Mouse (Mus musculus): ENCODE results near the gene Stat4. TPM values are rescaled to one million over a fixed set of nuclear protein-coding genes. Genes with fewer than 3 reads are reported as not detected.

The Stat4 gene
- polyA plus RNA-seq, 1 experiment from 2014 or later, result 2.1 TPM

- no peaks in the 10 kb centered on the region for H3K9me3 ChIP-seq
- peaks cover 31% of the 10 kb centered on the region for H3K36me3 ChIP-seq
- peaks cover 15% of the 10 kb centered on the region for H3K4me1 ChIP-seq
- no peak for ATAC-seq (ENCODE audit: extremely low read depth, insufficient number of reproducible peaks, low FRiP score, low TSS enrichment)
- no peak overlapping the region for H3K4me3 ChIP-seq
- no peaks in the 10 kb centered on the region for H3K27me3 ChIP-seq (replicated peaks)
- no peak overlapping the region for H3K9ac ChIP-seq
- H3K27ac ChIP-seq (replicated peaks), result no peak overlapping the region
- H3K4me2 ChIP-seq, result peak overlapping the region; percentile 96; the same call in 1 of the 2 replicates
- WGBS, result 77% methylated on average over 3 of the region's 3 CpGs
These were observed 134.1 kb downstream of the Stat4 start for GRCm38 (mm10) chr1:52121052-52121451.

GRCm38 (mm10) chr1:52124818-52125217, 137.9 kb downstream of the Stat4 start:
- H3K27ac ChIP-seq (replicated peaks), result no peak overlapping the region
- peaks cover 9% of the 10 kb centered on the region for H3K4me1 ChIP-seq
- H3K36me3 ChIP-seq, result peaks cover 58% of the 10 kb centered on the region
- no peaks in the 10 kb centered on the region for H3K9me3 ChIP-seq
- 59% methylated on average over 3 of the region's 3 CpGs for WGBS
- H3K9ac ChIP-seq, result no peak overlapping the region
- H3K27me3 ChIP-seq (replicated peaks), result no peaks in the 10 kb centered on the region
- no peak overlapping the region for H3K4me3 ChIP-seq
- no peak for ATAC-seq (ENCODE audit: extremely low read depth, insufficient number of reproducible peaks, low FRiP score, low TSS enrichment)
- no peak overlapping the region for H3K4me2 ChIP-seq

GRCm38 (mm10) chr1:52127350-52127749, 140.4 kb downstream of the Stat4 start:
- H3K9me3 ChIP-seq, result no peaks in the 10 kb centered on the region
- 91% methylated on average over 6 of the region's 6 CpGs for WGBS
- peaks cover 67% of the 10 kb centered on the region for H3K36me3 ChIP-seq
- H3K27me3 ChIP-seq (replicated peaks), result no peaks in the 10 kb centered on the region
- H3K4me3 ChIP-seq, result no peak overlapping the region
- H3K4me1 ChIP-seq, result no peaks in the 10 kb centered on the region
- H3K27ac ChIP-seq (replicated peaks), result no peak overlapping the region
- no peak overlapping the region for H3K4me2 ChIP-seq
- no peak overlapping the region for H3K9ac ChIP-seq
- ATAC-seq (ENCODE audit: extremely low read depth, insufficient number of reproducible peaks, low FRiP score, low TSS enrichment), result no peak

- Histone ChIP-seq H3K27me3 (replicated peaks) (no peaks in the 10 kb centered on the region), H3K27ac (replicated peaks) (no peak overlapping the region), H3K9me3 (no peaks in the 10 kb centered on the region), H3K4me2 (no peak overlapping the region), H3K9ac (no peak overlapping the region), H3K36me3 (peaks cover 63% of the 10 kb centered on the region), H3K4me3 (no peak overlapping the region), H3K4me1 (no peaks in the 10 kb centered on the region)
- no peak for ATAC-seq (ENCODE audit: extremely low read depth, insufficient number of reproducible peaks, low FRiP score, low TSS enrichment)
- WGBS, result 47% methylated on average over 6 of the region's 6 CpGs
These were observed 142.8 kb downstream of the Stat4 start for GRCm38 (mm10) chr1:52129794-52130193.

- H3K27me3 ChIP-seq (replicated peaks), result no peaks in the 10 kb centered on the region
- peaks cover 62% of the 10 kb centered on the region for H3K36me3 ChIP-seq
- H3K9me3 ChIP-seq, result no peaks in the 10 kb centered on the region
- no peak overlapping the region for H3K9ac ChIP-seq
- ATAC-seq (ENCODE audit: extremely low read depth, insufficient number of reproducible peaks, low FRiP score, low TSS enrichment), result no peak
- H3K4me1 ChIP-seq, result no peaks in the 10 kb centered on the region
- H3K4me3 ChIP-seq, result no peak overlapping the region
- H3K4me2 ChIP-seq, result no peak overlapping the region
- H3K27ac ChIP-seq (replicated peaks), result no peak overlapping the region
- 77% methylated on average over 11 of the region's 11 CpGs for WGBS
These were observed 144.9 kb downstream of the Stat4 start for GRCm38 (mm10) chr1:52131787-52132377.

GRCm38 (mm10) chr1:52133254-52133653, 146.3 kb downstream of the Stat4 start:
- no peaks in the 10 kb centered on the region for H3K4me1 ChIP-seq
- H3K27ac ChIP-seq (replicated peaks), result no peak overlapping the region
- no peak for ATAC-seq (ENCODE audit: extremely low read depth, insufficient number of reproducible peaks, low FRiP score, low TSS enrichment)
- no peak overlapping the region for H3K4me3 ChIP-seq
- H3K9me3 ChIP-seq, result no peaks in the 10 kb centered on the region
- H3K27me3 ChIP-seq (replicated peaks), result no peaks in the 10 kb centered on the region
- H3K36me3 ChIP-seq, result peaks cover 69% of the 10 kb centered on the region
- H3K9ac ChIP-seq, result no peak overlapping the region
- no peak overlapping the region for H3K4me2 ChIP-seq
- WGBS, result 88% methylated on average over 8 of the region's 8 CpGs

GRCm38 (mm10) chr1:52137292-52137691, 150.3 kb downstream of the Stat4 start:
- WGBS, result 74% methylated on average over 16 of the region's 16 CpGs
- Histone ChIP-seq H3K4me1 (peaks cover 10% of the 10 kb centered on the region), H3K4me3 (no peak overlapping the region), H3K27ac (replicated peaks) (no peak overlapping the region), H3K9me3 (no peaks in the 10 kb centered on the region), H3K27me3 (replicated peaks) (no peaks in the 10 kb centered on the region), H3K9ac (no peak overlapping the region), H3K36me3 (peaks cover 72% of the 10 kb centered on the region), H3K4me2 (no peak overlapping the region)
- no peak for ATAC-seq (ENCODE audit: extremely low read depth, insufficient number of reproducible peaks, low FRiP score, low TSS enrichment)

- H3K27me3 ChIP-seq (replicated peaks), result no peaks in the 10 kb centered on the region
- H3K4me3 ChIP-seq, result no peak overlapping the region
- no peak for ATAC-seq (ENCODE audit: extremely low read depth, insufficient number of reproducible peaks, low FRiP score, low TSS enrichment)
- peaks cover 69% of the 10 kb centered on the region for H3K36me3 ChIP-seq
- H3K27ac ChIP-seq (replicated peaks), result peak overlapping the region; percentile 32; the same call in 1 of the 2 replicates
- H3K4me1 ChIP-seq, result peaks cover 18% of the 10 kb centered on the region
- H3K9ac ChIP-seq, result no peak overlapping the region
- no peaks in the 10 kb centered on the region for H3K9me3 ChIP-seq
- H3K4me2 ChIP-seq, result no peak overlapping the region
- WGBS, result 83% methylated on average over 9 of the region's 9 CpGs
These were observed 153.6 kb downstream of the Stat4 start for GRCm38 (mm10) chr1:52140534-52140933.

GRCm38 (mm10) chr1:52141482-52141881, 154.5 kb downstream of the Stat4 start:
- H3K4me2 ChIP-seq, result no peak overlapping the region
- no peaks in the 10 kb centered on the region for H3K9me3 ChIP-seq
- 25% methylated on average over 3 of the region's 3 CpGs for WGBS
- no peak overlapping the region for H3K9ac ChIP-seq
- H3K36me3 ChIP-seq, result peaks cover 62% of the 10 kb centered on the region
- H3K27me3 ChIP-seq (replicated peaks), result no peaks in the 10 kb centered on the region
- ATAC-seq (ENCODE audit: extremely low read depth, insufficient number of reproducible peaks, low FRiP score, low TSS enrichment), result no peak
- no peak overlapping the region for H3K27ac ChIP-seq (replicated peaks)
- H3K4me1 ChIP-seq, result peaks cover 18% of the 10 kb centered on the region
- H3K4me3 ChIP-seq, result no peak overlapping the region

GRCm38 (mm10) chr1:52142117-52142516, 155.2 kb downstream of the Stat4 start:
- 62% methylated on average over 4 of the region's 4 CpGs for WGBS
- ATAC-seq (ENCODE audit: extremely low read depth, insufficient number of reproducible peaks, low FRiP score, low TSS enrichment), result no peak
- Histone ChIP-seq H3K9me3 (no peaks in the 10 kb centered on the region), H3K4me1 (peaks cover 21% of the 10 kb centered on the region), H3K9ac (0 out of 2 replicates have a peak overlapping the region, but pooled peaks have one; percentile 1), H3K27me3 (replicated peaks) (no peaks in the 10 kb centered on the region), H3K4me2 (no peak overlapping the region), H3K4me3 (no peak overlapping the region), H3K36me3 (peaks cover 56% of the 10 kb centered on the region), H3K27ac (replicated peaks) (0 out of 2 replicates have a peak overlapping the region, but pooled peaks have one; percentile 25)

- Histone ChIP-seq H3K9ac (0 out of 2 replicates have a peak overlapping the region, but pooled peaks have one; percentile 44), H3K27ac (replicated peaks) (no peak overlapping the region), H3K4me3 (no peak overlapping the region), H3K4me2 (no peak overlapping the region), H3K4me1 (peaks cover 27% of the 10 kb centered on the region), H3K27me3 (replicated peaks) (no peaks in the 10 kb centered on the region), H3K36me3 (peaks cover 50% of the 10 kb centered on the region), H3K9me3 (no peaks in the 10 kb centered on the region)
- ATAC-seq (ENCODE audit: extremely low read depth, insufficient number of reproducible peaks, low FRiP score, low TSS enrichment), result no peak
- WGBS, result 49% methylated on average over 4 of the region's 4 CpGs
These were observed 156.2 kb downstream of the Stat4 start for GRCm38 (mm10) chr1:52143191-52143590.

GRCm38 (mm10) chr1:52143596-52144156, 156.7 kb downstream of the Stat4 start:
- H3K27me3 ChIP-seq (replicated peaks), result no peaks in the 10 kb centered on the region
- H3K27ac ChIP-seq (replicated peaks), result no peak overlapping the region
- H3K4me2 ChIP-seq, result no peak overlapping the region
- no peaks in the 10 kb centered on the region for H3K9me3 ChIP-seq
- no peak overlapping the region for H3K4me3 ChIP-seq
- no peak overlapping the region for H3K9ac ChIP-seq
- peaks cover 32% of the 10 kb centered on the region for H3K4me1 ChIP-seq
- 78% methylated on average over 7 of the region's 7 CpGs for WGBS
- no peak for ATAC-seq (ENCODE audit: extremely low read depth, insufficient number of reproducible peaks, low FRiP score, low TSS enrichment)
- H3K36me3 ChIP-seq, result peaks cover 48% of the 10 kb centered on the region
